Mouse (Mus musculus) left cerebral cortex, postnatal 36 days (tissue): ENCODE data around the gene Fam102b. TPM values are rescaled to one million over a fixed set of nuclear protein-coding genes. Genes with fewer than 3 reads are reported as not detected.

Experiments
- DNase-seq, 2 experiments: peaks; one replicate each; pipeline ENCODE4 v3.0.0; 2021 to 2022; ENCODE audit warnings: low spot score in 2 of 2, mixed read lengths in 1 of 2
- intact Hi-C: fragments of 180-260 bp; cut with DNase I; formaldehyde crosslinking; loops from one replicate; pipeline ENCODE4 v1.15.1; 2025
- total RNA-seq, 2 experiments: library from RNA; stranded (reverse); gene quantifications; 2 replicates each; pipeline ENCODE4 v1.2.3; 2021

Fam102b gene
- 10 to 100 TPM; 33.3 to 36.6 TPM for total RNA-seq

DNA sequence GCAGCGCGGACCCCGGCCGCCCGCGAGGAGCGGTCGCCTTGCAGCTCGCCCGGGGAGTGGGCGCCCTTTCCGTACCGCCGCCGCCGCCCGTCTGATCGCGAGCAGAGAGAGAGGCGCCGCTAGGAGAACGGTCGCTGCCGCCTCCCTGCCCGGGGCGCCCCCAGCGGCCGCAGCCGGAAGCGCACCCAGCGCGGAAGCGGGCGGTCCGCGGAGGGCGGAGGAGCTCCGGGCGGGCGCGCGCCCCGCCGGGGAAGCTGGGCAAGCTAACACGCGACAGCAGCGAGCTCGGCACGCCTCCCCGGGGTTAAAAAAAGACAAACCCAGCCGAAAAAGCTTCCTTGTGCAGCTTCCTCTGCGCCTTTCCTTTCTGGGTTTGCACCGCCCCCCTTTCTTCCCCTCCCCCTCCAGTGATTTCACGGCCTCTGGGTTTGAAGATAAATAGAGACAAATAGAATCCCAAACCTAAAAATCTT, at the start of gene Fam102b:
Gene Fam102b, minus strand, starts transcription at position 93 of the 473 bp plus-strand sequence.
- intact Hi-C loops: loop anchor here (2.0 to 5.0 kb wide), 3 partner anchors 35 to 465 kb away; no protein-coding TSS in a partner anchor
- DNase-seq: peak; percentile 83 to 91

- DNase-seq: peak in 1 of 2 experiments; percentile 9
- intact Hi-C loops: loop anchor here (2.0 to 10.0 kb wide), 3 partner anchors 36 to 338 kb away; partner anchors contain the start of genes Fam102b, Gpsm2 and Prpf38b
Observed at GRCm38 (mm10) chr3:109062989-109063388, 35.6 kb upstream of the Fam102b start.

GRCm38 (mm10) chr3:109062391-109062790, 35.0 kb upstream of the Fam102b start:
- intact Hi-C loops: loop anchor here (2.0 to 10.0 kb wide), 3 partner anchors 36 to 338 kb away; partner anchors contain the start of genes Fam102b, Gpsm2 and Prpf38b
- no peak for DNase-seq

DNA sequence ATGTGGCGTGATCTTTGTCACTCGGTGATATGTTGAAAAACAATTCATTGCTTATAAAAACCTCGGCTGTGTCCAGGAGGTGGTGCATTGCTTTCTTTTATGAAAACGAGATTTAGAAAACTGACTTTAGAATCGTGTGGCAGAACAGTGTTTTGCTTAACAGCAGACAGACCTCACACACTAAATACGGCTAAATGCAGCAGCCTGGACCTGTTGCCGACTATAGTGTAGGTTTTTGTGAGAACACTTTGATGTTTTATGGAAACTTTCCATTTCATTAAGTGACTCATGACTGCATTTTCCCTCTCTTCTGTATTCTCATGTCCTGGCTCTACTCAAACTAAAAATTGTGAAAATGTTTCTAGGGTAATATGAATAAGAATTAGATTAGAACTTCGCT, 32.5 kb upstream of the Fam102b start:
- DNase-seq: peak; percentile 7 to 10
- intact Hi-C loops: loop anchor here (10.0 kb wide), 1 partner anchor 335 kb away; the partner anchor contains the start of gene Gpsm2

DNA sequence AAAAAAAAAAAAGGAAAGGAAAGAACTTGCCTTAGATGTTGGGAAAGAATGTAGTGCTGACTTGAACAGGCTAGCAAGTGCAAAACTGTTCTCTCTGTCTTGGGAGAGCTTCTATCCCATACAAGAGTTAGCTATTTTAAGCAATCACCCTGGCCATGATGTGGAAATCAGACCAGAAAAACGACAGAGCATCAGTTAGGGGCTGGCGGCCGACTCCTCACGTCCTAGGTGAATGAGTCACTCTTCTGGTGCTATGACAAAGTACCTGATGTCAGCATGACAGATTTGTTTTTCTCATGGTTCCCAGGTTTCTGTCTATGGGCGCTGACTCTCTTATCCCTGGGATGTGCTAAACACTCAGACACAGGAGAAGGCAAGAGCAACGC, 24.5 kb upstream of the Fam102b start:
- intact Hi-C loops: no loop called here

GRCm38 (mm10) chr3:109051056-109051945, 23.9 kb upstream of the Fam102b start:
- DNase-seq: no peak
- intact Hi-C loops: no loop called here

More for the DNA sequence above, 24.5 kb upstream of the Fam102b start:
- no peak for DNase-seq

DNA sequence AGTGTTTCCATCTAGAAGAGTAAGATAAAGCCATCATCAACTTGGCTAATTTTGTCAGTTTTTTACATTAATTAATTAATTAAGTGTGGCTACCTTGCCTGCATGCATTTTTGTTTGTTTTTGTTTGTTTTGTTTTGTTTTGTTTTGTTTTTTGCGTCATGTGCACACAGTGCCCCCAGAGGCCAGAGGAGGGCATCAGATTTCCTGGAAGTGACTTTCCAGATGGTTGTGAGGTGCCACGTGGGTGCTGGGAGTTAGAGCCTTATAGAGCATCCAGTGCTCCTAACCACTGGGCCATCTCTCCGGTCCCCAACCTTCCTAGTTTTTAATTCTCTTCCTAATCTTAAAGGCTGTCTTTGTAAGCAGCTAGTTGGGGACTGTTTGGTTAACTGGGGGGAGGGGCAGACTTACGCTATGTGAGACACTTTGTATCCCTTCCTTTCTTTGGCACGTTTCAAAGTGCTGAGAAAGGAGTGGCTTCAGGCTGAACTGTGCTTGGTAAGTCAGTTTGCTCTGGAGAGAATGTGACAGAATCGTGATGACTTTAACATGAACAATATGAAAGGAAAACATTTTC, 20.4 kb upstream of the Fam102b start:
- DNase-seq: no peak
- intact Hi-C loops: no loop called here

- intact Hi-C loops: no loop called here
- no peak for DNase-seq
Observed at GRCm38 (mm10) chr3:109046428-109046827, 19.0 kb upstream of the Fam102b start.

DNA sequence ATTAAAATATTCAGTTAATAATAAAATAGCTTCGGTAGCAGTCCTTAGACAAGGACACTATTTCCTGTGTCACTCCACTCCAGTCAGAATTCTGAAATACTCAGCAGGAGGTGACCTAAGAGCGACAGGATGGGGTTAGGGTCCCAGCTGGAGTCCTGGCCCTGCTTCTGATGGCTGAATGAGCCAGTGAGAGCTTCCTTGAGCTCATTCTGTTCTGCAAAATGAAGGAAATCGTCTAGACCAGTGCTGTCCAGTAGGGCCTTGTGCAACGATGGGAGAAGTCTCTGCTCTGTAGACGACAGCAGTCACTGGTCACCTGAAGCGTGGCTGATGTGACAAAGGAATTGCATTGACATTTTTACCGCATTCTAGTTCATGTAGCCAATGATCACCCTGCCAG, 16.0 kb upstream of the Fam102b start:
- DNase-seq: no peak
- intact Hi-C loops: no loop called here

GRCm38 (mm10) chr3:109040908-109041307, 13.5 kb upstream of the Fam102b start:
- no peak for DNase-seq
- intact Hi-C loops: no loop called here

- intact Hi-C loops: no loop called here
Observed at GRCm38 (mm10) chr3:109034411-109034810, 7.0 kb upstream of the Fam102b start.

DNA sequence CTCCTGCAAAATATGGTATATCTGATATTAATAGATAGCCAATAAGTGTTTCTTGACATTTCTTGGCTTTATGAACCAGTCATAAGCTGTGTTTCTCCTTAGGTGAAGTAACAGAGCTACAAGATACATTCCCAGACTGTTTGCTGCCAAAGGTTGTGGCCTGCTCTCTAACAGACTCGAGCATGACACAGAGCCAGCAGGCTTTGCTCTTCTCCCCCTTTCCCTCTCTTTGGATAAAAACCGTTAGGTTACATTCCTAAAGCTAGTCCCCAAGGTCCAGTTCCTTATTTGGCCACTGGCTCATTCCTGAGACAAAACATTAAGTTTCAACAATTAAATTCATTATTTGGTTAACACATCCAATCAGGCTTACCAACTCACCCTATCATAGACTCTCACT, 4.9 kb upstream of the Fam102b start:
- intact Hi-C loops: no loop called here
- no peak for DNase-seq

More at GRCm38 (mm10) chr3:109034411-109034810, 7.0 kb upstream of the Fam102b start:
- DNase-seq: no peak

DNA sequence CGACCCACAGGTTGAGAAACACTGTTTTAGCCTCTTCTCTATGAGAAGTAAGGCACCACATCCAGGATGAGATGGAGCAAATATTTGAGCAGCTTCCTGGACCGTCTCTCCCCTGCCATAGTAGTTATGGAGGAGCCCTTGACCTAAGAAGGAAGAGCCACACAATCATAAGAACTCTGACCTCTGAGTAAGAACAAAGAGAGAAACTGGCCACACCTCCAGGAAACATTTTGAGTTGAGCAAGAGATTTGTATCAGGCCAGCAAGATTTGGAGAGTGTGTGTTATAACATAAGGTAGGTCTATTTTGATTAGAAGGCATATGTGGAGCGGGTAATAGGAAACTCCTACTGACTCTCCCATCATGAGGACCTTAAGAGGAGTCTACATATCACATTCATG, 4.2 kb upstream of the Fam102b start:
- intact Hi-C loops: no loop called here
- DNase-seq: no peak

DNA sequence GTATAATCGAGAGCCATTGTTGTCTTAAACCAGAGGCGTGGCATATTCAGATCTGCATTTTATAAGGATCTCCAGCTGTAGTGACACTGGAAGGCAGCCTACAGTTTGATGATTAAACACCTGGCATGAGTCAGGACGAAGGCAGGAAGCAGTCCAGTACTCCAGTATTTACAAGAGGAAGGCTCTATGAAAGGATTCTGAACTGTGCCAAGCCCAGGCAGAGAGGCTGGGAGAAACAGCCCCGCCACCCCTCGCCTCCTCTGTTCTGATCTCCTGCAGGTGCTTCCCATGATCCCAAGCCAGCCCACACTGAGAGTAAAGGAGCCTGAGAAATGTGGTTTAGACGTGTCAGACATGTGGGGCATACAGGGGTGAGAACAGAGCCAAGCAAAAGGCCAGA, 3.4 kb upstream of the Fam102b start:
- intact Hi-C loops: no loop called here
- no peak for DNase-seq

GRCm38 (mm10) chr3:109029661-109030060, 2.3 kb upstream of the Fam102b start:
- intact Hi-C loops: loop anchor here (5.0 kb wide), 2 partner anchors 52 to 463 kb away; no protein-coding TSS in a partner anchor
- DNase-seq: no peak

DNA sequence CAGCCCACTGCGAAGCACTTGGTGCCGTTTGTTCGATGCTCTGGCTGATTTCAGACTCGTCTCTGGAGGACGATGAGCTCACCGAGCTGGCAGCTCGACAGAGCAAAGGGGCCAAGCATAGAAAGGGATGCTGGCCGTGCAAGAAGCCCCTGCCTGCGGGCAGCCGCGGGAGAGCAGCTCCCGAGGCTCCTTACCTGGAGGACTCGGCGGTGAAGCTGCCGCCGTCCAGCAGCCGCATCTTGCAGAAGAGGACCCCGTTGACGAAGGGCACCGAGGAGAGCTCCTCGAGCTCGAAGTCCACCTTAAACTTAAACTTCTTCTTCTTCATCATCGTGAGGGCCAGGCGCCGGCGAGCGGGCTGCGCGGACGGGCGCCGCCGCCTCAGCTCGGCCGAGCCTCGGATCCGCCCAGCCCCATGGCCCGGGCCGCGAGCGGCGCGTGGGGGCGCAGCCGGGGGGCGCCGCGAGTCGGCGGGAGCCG, 376 bp downstream of the Fam102b start:
- intact Hi-C loops: loop anchor here (2.0 to 5.0 kb wide), 3 partner anchors 36 to 465 kb away; no protein-coding TSS in a partner anchor
- peak in 1 of 2 experiments; percentile 21 for DNase-seq

DNA sequence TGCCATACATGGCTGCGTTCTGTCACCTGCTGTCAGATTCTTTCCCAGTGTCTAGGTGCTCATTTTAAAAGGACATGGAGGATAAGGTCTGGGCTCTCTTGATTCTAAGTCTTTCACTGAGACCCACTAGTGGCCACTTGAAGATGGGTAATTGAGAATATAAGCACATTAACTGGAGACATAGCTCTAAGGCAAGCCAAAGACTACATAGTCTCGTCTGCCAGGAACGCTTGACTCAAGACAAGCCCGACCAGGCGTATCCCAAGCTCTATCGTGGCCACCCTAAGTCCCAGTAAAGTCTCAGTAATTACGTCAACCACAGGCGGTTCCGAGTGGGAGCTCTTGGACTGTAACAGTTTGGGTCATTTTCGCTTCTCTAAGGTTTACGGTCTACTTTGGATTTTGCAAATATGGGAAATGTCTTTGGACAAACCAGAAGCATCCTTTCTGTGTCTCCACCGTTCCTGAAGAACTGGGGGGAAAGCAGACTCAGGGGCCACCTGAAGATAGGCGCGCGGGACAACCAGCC, 881 bp downstream of the Fam102b start:
- intact Hi-C loops: loop anchor here (2.0 to 5.0 kb wide), 3 partner anchors 36 to 466 kb away; no protein-coding TSS in a partner anchor
- DNase-seq: no peak

- intact Hi-C loops: loop anchor here (5.0 kb wide), 2 partner anchors 48 to 467 kb away; no protein-coding TSS in a partner anchor
Observed at GRCm38 (mm10) chr3:109025579-109025978, 1.8 kb downstream of the Fam102b start.

GRCm38 (mm10) chr3:109023066-109023465, 4.3 kb downstream of the Fam102b start:
- no peak for DNase-seq
- intact Hi-C loops: no loop called here

More at GRCm38 (mm10) chr3:109025579-109025978, 1.8 kb downstream of the Fam102b start:
- DNase-seq: peak; percentile 45 to 52
